Mouse (Mus musculus) lung, embryonic 14.5 days (tissue): ENCODE measurements around the gene Ankrd55. TPM values are rescaled to one million over a fixed set of nuclear protein-coding genes. Genes with fewer than 3 reads are reported as not detected.
A peak's percentile ranks its signal among the peaks of the same experiment; 100 is the strongest.

Experiments used
- ATAC-seq: fragments of 200-750 bp; cut with Nextera tagmentation; 2 replicates; pipeline ENCODE4 v1.8.0; 2017; ENCODE audit warnings: mild to moderate bottlenecking, moderate TSS enrichment, moderate library complexity; ENCODE audit not compliant: insufficient read depth
- DNase-seq: peaks from one replicate; pipeline ENCODE4 v3.0.0-alpha.2; 2015
- H3K27ac ChIP-seq: fragments of 300-500 bp; sonication (generic); 2 replicates; pipeline ENCODE4 v1.5.1; 2014; ENCODE audit warnings: low read depth, mild to moderate bottlenecking, moderate library complexity
- H3K27me3 ChIP-seq: fragments of 300-500 bp; sonication (generic); 2 replicates; pipeline ENCODE4 v1.6.1; 2014; ENCODE audit warnings: low read length, control low read depth; ENCODE audit not compliant: insufficient read depth
- H3K36me3 ChIP-seq: fragments of 300-500 bp; sonication (generic); 2 replicates; pipeline ENCODE4 v1.6.1; 2014; ENCODE audit warnings: control low read depth; ENCODE audit not compliant: insufficient read depth
- H3K4me1 ChIP-seq: fragments of 300-500 bp; sonication (generic); 2 replicates; pipeline ENCODE4 v1.6.1; 2014; ENCODE audit warnings: antibody characterized with exemption, control low read depth; ENCODE audit not compliant: insufficient read depth
- H3K4me2 ChIP-seq: fragments of 300-500 bp; sonication (generic); 2 replicates; pipeline ENCODE4 v1.6.1; 2014; ENCODE audit warnings: mild to moderate bottlenecking
- H3K4me3 ChIP-seq: fragments of 300-500 bp; sonication (generic); 2 replicates; pipeline ENCODE4 v1.5.1; 2014; ENCODE audit warnings: low read depth, low read length
- H3K9ac ChIP-seq: fragments of 300-500 bp; sonication (generic); 2 replicates; pipeline ENCODE4 v1.6.1; 2014
- H3K9me3 ChIP-seq: fragments of 300-500 bp; sonication (generic); 2 replicates; pipeline ENCODE4 v1.6.1; 2016; ENCODE audit warnings: low read depth, low read length, control low read depth
- CTCF ChIP-seq: IDR thresholded peaks from 2 replicates; pipeline ENCODE4 v1.5.1; 2016; ENCODE audit warnings: antibody characterized with exemption, low read depth
- WGBS: fragments of 180-500 bp; shearing (Covaris S2); extraction: QIAGEN DNeasy Blood & Tissue Kit; methylation state at CpG from one replicate; pipeline ENCODE4 v1.1.7; 2014; 5-methylcytosine and 5-hydroxymethylcytosine counted together
- polyA plus RNA-seq: library from polyadenylated mRNA; unstranded; fragments of >200 nt; fragmentation: Nextera tagmentation; extraction: Ambion mirVana; gene quantifications from 2 replicates; pipeline ENCODE4 v1.2.1, GENCODE M21; 2014

Ankrd55 gene
- polyA plus RNA-seq, 1 experiment from 2014 or later, result 0.18 TPM

DNA sequence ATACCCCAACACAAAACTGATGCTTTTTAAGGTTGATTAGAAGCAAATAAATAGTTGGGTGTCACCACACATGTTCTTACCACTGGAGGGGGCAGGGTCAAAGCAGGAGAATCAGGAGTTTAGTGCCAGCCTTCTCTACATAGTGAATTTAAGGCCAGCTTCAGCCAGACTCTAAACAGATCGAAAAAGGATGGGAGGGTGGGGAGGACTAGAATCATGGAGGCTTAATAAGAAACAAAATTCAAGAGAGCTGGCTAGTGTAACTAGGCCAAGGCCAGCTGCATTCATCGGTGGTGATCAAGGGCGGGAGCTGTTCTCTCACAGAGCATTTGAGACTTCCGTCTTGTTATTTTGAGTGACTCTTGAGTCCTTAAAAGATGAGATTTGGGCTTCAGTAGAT is 83.5 kb downstream of the Ankrd55 start:
- H3K4me3 ChIP-seq, result no peak overlapping the region
- DNase-seq (no peak), ATAC-seq (no peak)
- no peaks in the 10 kb centered on the region for H3K27me3 ChIP-seq
- no peaks in the 10 kb centered on the region for H3K4me1 ChIP-seq
- H3K9me3 ChIP-seq, result no peaks in the 10 kb centered on the region
- H3K9ac ChIP-seq, result no peak overlapping the region
- H3K27ac ChIP-seq, result no peak overlapping the region
- WGBS, result 88% methylated on average over 4 of the region's 4 CpGs
- no peak for TF ChIP-seq CTCF
- H3K36me3 ChIP-seq, result no peaks in the 10 kb centered on the region
- no peak overlapping the region for H3K4me2 ChIP-seq

DNA sequence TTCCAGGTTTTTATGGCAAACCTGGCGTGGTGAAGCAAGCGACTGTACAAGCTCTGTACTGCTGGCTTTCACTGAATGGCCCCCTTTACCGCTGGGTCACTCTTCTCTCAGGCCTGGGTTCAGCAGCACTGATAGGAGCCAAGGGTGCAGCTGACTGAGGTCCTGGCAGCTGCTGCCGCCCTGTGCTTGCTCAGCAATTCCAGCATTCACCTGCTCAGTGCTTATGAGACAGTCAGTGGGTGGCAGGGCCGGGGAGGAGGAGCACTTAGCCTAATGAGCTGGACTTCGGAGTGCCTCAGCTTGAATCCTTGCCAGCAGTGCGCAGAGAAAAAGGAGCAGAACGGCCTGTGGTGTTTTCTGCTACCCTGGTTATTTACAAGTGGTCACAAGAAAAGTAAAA is 87.5 kb downstream of the Ankrd55 start:
- no peaks in the 10 kb centered on the region for H3K9me3 ChIP-seq
- no peak for TF ChIP-seq CTCF
- no peak overlapping the region for H3K9ac ChIP-seq
- no peak overlapping the region for H3K4me2 ChIP-seq
- no peaks in the 10 kb centered on the region for H3K27me3 ChIP-seq
- H3K4me1 ChIP-seq, result no peaks in the 10 kb centered on the region
- H3K36me3 ChIP-seq, result no peaks in the 10 kb centered on the region
- H3K4me3 ChIP-seq, result no peak overlapping the region
- 32% methylated on average over 8 of the region's 8 CpGs for WGBS
- ATAC-seq (peak; percentile 60), DNase-seq (peak; percentile 56)
- no peak overlapping the region for H3K27ac ChIP-seq

DNA sequence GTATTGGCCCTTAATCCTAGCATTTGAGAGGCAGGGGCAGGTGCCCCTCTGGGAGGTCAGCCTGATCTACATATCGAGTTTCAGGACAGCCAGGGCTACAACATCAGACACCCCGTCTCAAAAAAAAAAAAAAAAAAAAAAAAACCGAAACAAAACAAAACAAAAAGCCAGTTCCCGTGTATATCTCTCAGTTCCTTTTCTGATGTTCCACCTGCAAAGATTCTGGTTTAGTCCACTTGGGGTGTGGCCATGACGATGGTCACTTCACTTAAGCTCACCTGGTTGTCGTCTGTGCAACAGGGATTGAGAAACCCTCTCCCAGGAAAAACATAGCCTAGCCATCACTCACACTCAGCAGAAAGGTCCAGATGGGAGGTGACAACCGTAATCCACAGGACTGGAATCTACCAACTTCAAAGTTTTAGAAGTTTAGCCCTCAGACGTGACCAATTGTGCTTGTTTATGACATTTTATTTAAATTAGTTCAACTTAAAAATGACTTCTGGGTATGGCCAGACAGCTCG is 90.6 kb downstream of the Ankrd55 start:
- H3K4me3 ChIP-seq, result no peak overlapping the region
- no peak overlapping the region for H3K27ac ChIP-seq
- no peak overlapping the region for H3K9ac ChIP-seq
- ATAC-seq, result no peak
- peaks cover 8% of the 10 kb centered on the region for H3K4me1 ChIP-seq
- H3K36me3 ChIP-seq, result no peaks in the 10 kb centered on the region
- no peak for TF ChIP-seq CTCF
- no peak overlapping the region for H3K4me2 ChIP-seq
- no peak for DNase-seq
- WGBS, result 56% methylated on average over 9 of the region's 9 CpGs
- H3K27me3 ChIP-seq, result no peaks in the 10 kb centered on the region
- H3K9me3 ChIP-seq, result no peaks in the 10 kb centered on the region

DNA sequence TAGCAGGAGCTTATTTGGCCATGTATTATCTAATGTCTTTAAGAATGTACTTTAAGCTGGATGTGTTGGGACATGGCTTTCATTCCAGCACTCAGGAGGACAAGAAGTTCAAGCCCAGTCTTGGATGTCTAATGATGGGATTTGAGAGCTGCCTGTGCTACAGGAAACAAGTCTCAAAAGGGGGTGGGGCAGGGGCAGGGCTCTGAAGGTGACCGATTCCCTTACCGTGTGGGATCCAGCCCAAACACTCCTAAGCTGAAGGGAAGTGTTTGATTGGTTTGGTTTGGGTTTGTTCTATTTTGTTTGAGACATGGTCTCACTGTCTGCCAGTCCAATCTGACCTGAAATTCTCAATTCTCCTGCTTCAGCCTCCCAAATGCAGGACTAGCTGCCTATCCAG is 93.2 kb downstream of the Ankrd55 start:
- TF ChIP-seq CTCF, result no peak
- Histone ChIP-seq H3K4me1 (peaks cover 12% of the 10 kb centered on the region), H3K36me3 (no peaks in the 10 kb centered on the region), H3K27ac (no peak overlapping the region), H3K4me2 (no peak overlapping the region), H3K27me3 (no peaks in the 10 kb centered on the region), H3K9ac (no peak overlapping the region), H3K9me3 (no peaks in the 10 kb centered on the region), H3K4me3 (no peak overlapping the region)
- ATAC-seq (no peak), DNase-seq (no peak)
- WGBS, result 30% methylated on average over 2 of the region's 2 CpGs

DNA sequence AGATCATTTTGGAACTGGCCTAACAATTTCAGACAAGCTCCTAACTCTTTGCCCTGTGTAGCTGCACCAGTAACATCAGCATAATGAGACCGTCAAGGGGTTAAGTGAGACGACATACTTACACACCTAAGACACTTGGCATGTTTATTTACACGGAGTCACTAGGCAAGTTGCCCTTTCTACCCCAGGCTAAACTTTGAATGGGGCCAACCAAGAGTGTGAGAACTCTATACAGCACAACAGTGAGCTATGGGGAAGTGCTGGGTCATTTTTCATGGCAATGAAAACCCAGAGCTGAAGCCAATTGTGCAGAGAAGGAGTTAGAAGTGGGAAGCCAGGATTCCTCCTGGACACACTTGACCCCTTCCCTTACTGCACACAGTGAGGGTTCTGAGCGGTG is 94.2 kb downstream of the Ankrd55 start:
- ATAC-seq, result peak; percentile 69; the same call in 1 of the 2 replicates
- no peak for DNase-seq
- WGBS, result 20% methylated on average over 4 of the region's 4 CpGs
- Histone ChIP-seq H3K9ac (no peak overlapping the region), H3K9me3 (no peaks in the 10 kb centered on the region), H3K27me3 (no peaks in the 10 kb centered on the region), H3K27ac (peak overlapping the region; percentile 30; the same call in 1 of the 2 replicates), H3K4me3 (no peak overlapping the region), H3K4me2 (no peak overlapping the region), H3K36me3 (no peaks in the 10 kb centered on the region), H3K4me1 (peaks cover 12% of the 10 kb centered on the region)
- no peak for TF ChIP-seq CTCF

DNA sequence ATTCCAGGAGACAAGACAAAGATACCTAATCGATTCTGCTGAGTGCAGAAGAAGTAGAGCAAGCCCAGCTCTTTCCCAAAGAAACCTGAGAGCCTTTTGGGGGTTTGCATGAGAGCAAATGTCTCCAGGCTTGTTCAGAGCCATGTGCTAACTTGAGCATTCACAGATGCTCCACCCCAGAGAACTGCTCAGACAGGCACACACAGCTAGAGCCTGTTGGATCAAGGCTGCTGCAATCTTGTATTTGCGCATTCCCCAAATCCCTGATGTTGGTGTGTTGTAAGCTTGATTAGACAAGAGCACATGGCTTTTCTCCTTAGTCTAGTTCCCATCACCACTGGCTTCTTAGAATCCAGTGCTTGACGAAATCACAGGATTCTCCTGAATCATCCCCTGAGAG is 94.7 kb downstream of the Ankrd55 start:
- no peak overlapping the region for H3K4me2 ChIP-seq
- 49% methylated on average over 3 of the region's 3 CpGs for WGBS
- H3K4me3 ChIP-seq, result no peak overlapping the region
- no peaks in the 10 kb centered on the region for H3K27me3 ChIP-seq
- H3K9me3 ChIP-seq, result no peaks in the 10 kb centered on the region
- DNase-seq, result peak; percentile 41
- H3K4me1 ChIP-seq, result peaks cover 12% of the 10 kb centered on the region
- ATAC-seq, result peak; percentile 67
- H3K27ac ChIP-seq, result peak overlapping the region; percentile 30; the same call in 1 of the 2 replicates
- no peak for TF ChIP-seq CTCF
- H3K36me3 ChIP-seq, result no peaks in the 10 kb centered on the region
- H3K9ac ChIP-seq, result no peak overlapping the region

DNA sequence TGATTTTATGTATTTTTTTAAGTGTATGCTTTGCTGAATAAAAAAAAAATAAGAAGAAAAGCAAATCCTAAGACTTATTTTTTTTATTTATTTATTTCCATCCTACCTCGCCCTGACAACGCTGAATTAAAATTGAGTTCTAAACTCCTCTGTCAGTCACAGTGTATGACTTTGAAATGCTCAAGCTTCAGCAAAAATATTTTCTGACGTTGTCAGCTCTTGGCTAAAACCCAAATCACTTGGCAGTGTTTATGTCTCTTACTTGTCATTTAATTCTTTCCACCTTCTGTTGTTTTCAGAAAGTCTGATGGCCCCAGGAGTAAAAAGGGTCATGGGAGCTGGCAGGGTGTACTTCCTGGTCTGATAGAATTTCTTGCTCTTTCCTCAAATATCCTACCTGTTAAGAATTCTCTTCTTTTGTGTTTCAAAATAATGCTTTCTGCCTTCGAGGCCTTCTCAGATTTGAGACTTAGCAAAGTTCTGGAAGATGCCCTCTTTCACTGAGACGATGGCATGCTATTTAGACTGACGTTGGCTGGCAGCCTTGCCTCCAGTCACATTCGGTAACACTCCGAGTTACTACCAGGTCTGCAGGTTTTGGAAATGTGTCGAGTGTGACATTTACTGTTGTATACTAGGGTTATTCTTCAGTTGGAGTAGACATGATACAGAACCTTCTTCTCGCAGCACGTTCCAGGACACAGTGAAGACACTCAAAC is 95.8 kb downstream of the Ankrd55 start:
- H3K36me3 ChIP-seq, result no peaks in the 10 kb centered on the region
- 57% methylated on average over 11 of the region's 11 CpGs for WGBS
- no peak overlapping the region for H3K9ac ChIP-seq
- H3K27me3 ChIP-seq, result no peaks in the 10 kb centered on the region
- TF ChIP-seq CTCF, result no peak
- H3K27ac ChIP-seq, result no peak overlapping the region; the same call in 1 of the 2 replicates
- H3K4me3 ChIP-seq, result no peak overlapping the region
- peak; percentile 69 for DNase-seq
- peaks cover 12% of the 10 kb centered on the region for H3K4me1 ChIP-seq
- no peaks in the 10 kb centered on the region for H3K9me3 ChIP-seq
- no peak overlapping the region for H3K4me2 ChIP-seq
- no peak for ATAC-seq
